Comparison of ENCODE assay signal across 8 mouse cellular contexts in the genomic region with DNA sequence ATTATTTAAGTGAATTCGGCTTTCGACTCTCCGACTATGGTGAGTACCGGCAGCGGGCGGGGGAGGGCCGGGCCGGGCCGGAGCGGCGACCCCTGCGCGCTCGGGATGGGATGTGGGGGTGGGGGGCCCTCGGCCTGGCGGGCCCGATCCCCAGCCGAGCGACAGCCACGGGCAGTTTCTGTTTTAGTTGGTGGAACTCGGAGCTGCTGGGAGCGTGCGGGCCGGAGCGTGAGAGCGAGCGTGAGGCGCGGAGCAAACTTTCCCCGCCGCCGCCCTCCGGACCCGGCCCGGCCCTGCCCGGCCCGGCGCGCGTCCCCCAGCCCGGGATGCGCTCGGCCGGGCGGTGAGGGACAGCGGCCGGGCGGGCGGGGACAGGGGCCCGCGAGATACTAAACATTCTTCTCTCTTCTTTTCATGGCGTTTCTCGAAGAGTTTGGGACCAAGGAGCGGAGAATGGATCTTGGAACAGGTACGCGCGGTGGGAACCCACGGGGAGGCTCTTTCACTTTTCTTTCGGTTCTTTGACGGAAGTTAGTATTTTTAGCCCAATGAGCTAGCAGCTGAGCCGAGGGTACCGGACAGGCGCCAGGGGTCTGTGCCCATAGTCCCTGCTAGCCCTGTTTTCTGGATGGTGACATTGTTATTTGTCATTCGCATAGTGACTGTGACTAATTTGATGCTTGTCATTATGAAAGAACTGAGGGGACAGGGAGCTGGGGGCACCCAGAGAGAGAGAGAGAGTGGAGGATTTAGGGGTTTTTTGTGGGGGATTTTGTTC.
DNase-seq lines count a peak whose midpoint lies in the region; ATAC-seq and TF ChIP-seq lines count a peak whose summit lies in the region.

No protein-coding gene starts in this region.

- no peaks in the 10 kb centered on the region for H3K79me2 ChIP-seq in liver, adult 2 months (ENCODE audit: control insufficient read depth, insufficient read depth, low read length)

- no peaks in the 10 kb centered on the region for H3K27me3 ChIP-seq in liver, adult 2 months (ENCODE audit: control insufficient read depth, insufficient read depth, low read length)
- peaks cover 100% of the 10 kb centered on the region for H3K27me3 ChIP-seq in embryonic facial prominence, embryonic 10.5 days (replicated peaks; ENCODE audit: low read depth, poor library complexity, severe bottlenecking)
- peaks cover 33% of the 10 kb centered on the region for H3K27me3 ChIP-seq in midbrain, embryonic 16.5 days (ENCODE audit: control insufficient read depth, insufficient read depth, low read depth, low read length)

- H3K4me3 ChIP-seq in liver, adult 2 months (ENCODE audit: insufficient read depth, low read depth, low read length) = peak overlapping the region; percentile 67
- peak overlapping the region; percentile 75 for H3K4me3 ChIP-seq in embryonic facial prominence, embryonic 10.5 days
- peak overlapping the region; percentile 70 for H3K4me3 ChIP-seq in midbrain, embryonic 16.5 days (ENCODE audit: low read depth, low read length)

- no peaks in the 10 kb centered on the region for H3K4me1 ChIP-seq in liver, adult 2 months (ENCODE audit: control insufficient read depth, insufficient read depth, low read length)
- peaks cover 41% of the 10 kb centered on the region for H3K4me1 ChIP-seq in embryonic facial prominence, embryonic 10.5 days
- peaks cover 14% of the 10 kb centered on the region for H3K4me1 ChIP-seq in midbrain, embryonic 16.5 days (ENCODE audit: control insufficient read depth, insufficient read depth, low read length)

- DNase-seq in liver, adult 2 months (ENCODE audit: extremely low read depth, low read depth, low spot score) = no peak
- DNase-seq in liver = no peak
- peak; percentile 50 for DNase-seq in embryonic facial prominence, embryonic 10.5 days (ENCODE audit: low spot score)
- no peak for DNase-seq in embryo, embryonic 11 days
- DNase-seq in right cerebral cortex, postnatal 25 days = no peak
- no peak for DNase-seq in cerebellum, postnatal 4 days (ENCODE audit: low spot score in 2 of 2)

- H3K9ac ChIP-seq in liver, adult 2 months (ENCODE audit: low read depth, low read length) = peak overlapping the region; percentile 82
- peak overlapping the region; percentile 55; the same call in 1 of the 2 replicates for H3K9ac ChIP-seq in midbrain, embryonic 16.5 days (ENCODE audit: low read depth, low read length)

- no peak overlapping the region for H3K27ac ChIP-seq in liver, adult 2 months (replicated peaks; ENCODE audit: insufficient read depth, low read depth, low read length)
- H3K27ac ChIP-seq in embryonic facial prominence, embryonic 10.5 days (replicated peaks) = no peak overlapping the region
- H3K27ac ChIP-seq in midbrain, embryonic 16.5 days (ENCODE audit: low read length) = no peak overlapping the region

- H3K4me2 ChIP-seq in midbrain, embryonic 16.5 days (ENCODE audit: low read length) = peak overlapping the region; percentile 99

- H3K9me3 ChIP-seq in embryonic facial prominence, embryonic 10.5 days = no peaks in the 10 kb centered on the region
- no peaks in the 10 kb centered on the region for H3K9me3 ChIP-seq in midbrain, embryonic 16.5 days (replicated peaks; ENCODE audit: control insufficient read depth, low read length, poor library complexity, severe bottlenecking)

- WGBS in liver, adult 2 months = 3% methylated on average over 64 of the region's 64 CpGs
- WGBS in embryonic facial prominence, embryonic 10.5 days = under 1% methylated on average over 64 of the region's 64 CpGs
- WGBS in midbrain, embryonic 16.5 days = under 1% methylated on average over 58 of the region's 64 CpGs

- peak; percentile 12 for ATAC-seq in inflammation-experienced regulatory T-cells, adult 6 months
- 0 out of 2 replicates have a peak, but pooled peaks have one; percentile 7 for ATAC-seq in midbrain, embryonic 16.5 days

- no peaks in the 10 kb centered on the region for H3K36me3 ChIP-seq in liver, adult 2 months (ENCODE audit: control insufficient read depth, insufficient read depth, low read length)
- no peaks in the 10 kb centered on the region for H3K36me3 ChIP-seq in embryonic facial prominence, embryonic 10.5 days (replicated peaks)
- H3K36me3 ChIP-seq in midbrain, embryonic 16.5 days (ENCODE audit: control insufficient read depth, insufficient read depth, low read length) = no peaks in the 10 kb centered on the region

- TF ChIP-seq CTCF in liver, adult 2 months (IDR thresholded peaks at IDR 0.05; ENCODE audit: low read depth, low read length) = no peak

- TF ChIP-seq POLR2A in liver, adult 2 months (IDR thresholded peaks at IDR 0.05; ENCODE audit: extremely low read depth, insufficient read depth, low read length) = no peak
